Comparison of ENCODE assay signal across 20 mouse cellular contexts in genomic region chr1:39300676-39301075, GRCm38 (mm10).
"Had no signal": no experiment of that assay in that cellular context is flagged by ENCODE, and none has a peak within 500 bp of the region (broad histone marks: within the 10 kb centered on the region; RNA-seq: fewer than 3 reads in every experiment).

No protein-coding gene starts in this region.

- H3K36me3 ChIP-seq: limb, embryonic 12.5 days; limb, embryonic 15.5 days; liver, embryonic 15.5 days had no signal

- H3K4me2 ChIP-seq: limb, embryonic 12.5 days; limb, embryonic 15.5 days; liver, embryonic 11.5 days; liver, embryonic 15.5 days; midbrain, embryonic 11.5 days had no signal

- H3K27ac ChIP-seq: kidney, postnatal 0 days; layer of hippocampus, adult 2 months; limb, embryonic 12.5 days; limb, embryonic 15.5 days; liver, embryonic 15.5 days; stomach, postnatal 0 days had no signal

- H3K9ac ChIP-seq: limb, embryonic 12.5 days; limb, embryonic 15.5 days; liver, embryonic 15.5 days had no signal

- H3K9me3 ChIP-seq: limb, embryonic 12.5 days; limb, embryonic 15.5 days; liver, embryonic 15.5 days had no signal

- DNase-seq: kidney, adult 2 months; kidney, postnatal 25 days; layer of hippocampus, adult 9-11 months; left cerebral cortex, postnatal 4 days; lung, adult 2 months; lung, postnatal 14 days; lung, postnatal 4 days; midbrain, embryonic 14.5 days; right cerebral cortex, postnatal 14 days; right cerebral cortex, postnatal 4 days; thymus, adult 2 months; thymus, postnatal 25 days had no signal

- H3K4me1 ChIP-seq: limb, embryonic 12.5 days; limb, embryonic 15.5 days; liver, embryonic 15.5 days had no signal

- H3K4me3 ChIP-seq: layer of hippocampus, adult 2 months; limb, embryonic 12.5 days; limb, embryonic 15.5 days; liver, embryonic 15.5 days had no signal

- H3K27me3 ChIP-seq: limb, embryonic 12.5 days; limb, embryonic 15.5 days; liver, embryonic 15.5 days had no signal
